Mouse (Mus musculus) hindlimb bud, embryonic 11.5 days (tissue): ENCODE results near the gene Gm10378.
"Not testable (repeated sequence)": the region's sequence is repeated elsewhere in the genome, so short reads cannot be mapped to it uniquely, and the experiment has no call there.

Experiments
- DNase-seq: peaks from one replicate; pipeline ENCODE4 v3.0.0-alpha.2; 2012; ENCODE audit warnings: low read depth, low spot score; ENCODE audit errors: extremely low spot score

Gm10378 gene

DNA sequence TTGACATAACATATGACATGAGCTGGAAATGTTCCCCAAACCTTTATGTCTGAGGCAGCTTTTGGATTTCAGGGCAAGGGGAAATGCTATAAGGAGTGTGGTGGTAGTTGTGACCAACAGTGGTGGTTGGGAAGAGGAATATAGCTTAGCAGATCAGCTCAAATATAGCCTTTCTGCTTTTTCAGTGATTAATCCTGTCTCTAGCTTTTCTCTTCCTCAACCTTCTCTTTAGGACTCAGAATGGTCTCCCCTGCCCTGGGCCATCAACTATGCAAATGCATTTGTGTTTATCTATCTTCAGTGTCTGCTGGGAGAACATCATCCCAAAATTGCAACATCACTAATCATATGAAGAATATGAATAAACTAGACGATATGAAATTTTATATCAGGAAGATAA is at the start of gene Gm10378:
Gene Gm10378 (plus strand): TSS at position 301 of the 400 bp plus-strand sequence.
- not testable (repeated sequence) for DNase-seq

DNA sequence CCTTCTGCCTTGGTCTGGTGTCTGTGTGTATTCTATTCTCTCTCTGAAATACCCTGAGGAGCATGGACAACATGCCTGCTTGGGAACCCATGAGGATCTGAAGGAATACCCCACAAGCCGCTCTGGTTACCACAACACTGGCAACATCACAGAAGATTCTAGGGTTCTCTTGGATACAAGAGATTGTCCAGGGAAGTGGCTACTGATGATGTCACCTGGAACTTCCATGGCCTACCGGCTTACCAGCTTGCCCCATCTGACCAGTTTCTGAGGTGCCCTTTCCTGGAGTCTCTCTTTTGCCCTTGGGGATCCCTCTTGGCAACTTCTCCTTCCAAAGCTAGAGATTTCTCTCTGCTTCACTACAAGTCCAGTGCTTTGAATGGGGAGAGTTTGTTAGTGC is 13.9 kb upstream of the Gm10378 start, which contains the start of gene Gm3633:
Gene Gm3633 (minus strand): TSS at position 101 of the 400 bp plus-strand sequence.
- not testable (repeated sequence) for DNase-seq
